Mouse (Mus musculus) liver, postnatal 0 days (tissue): ENCODE results near the gene Srp54b. TPM values are rescaled to one million over a fixed set of nuclear protein-coding genes. Genes with fewer than 3 reads are reported as not detected.
"Not testable (repeated sequence)": the region's sequence is repeated elsewhere in the genome, so short reads cannot be mapped to it uniquely, and the experiment has no call there.

Source experiments
- ATAC-seq: fragments of 200-750 bp; cut with Nextera tagmentation; 2 replicates; pipeline ENCODE4 v1.8.0; 2017; ENCODE audit warnings: mild to moderate bottlenecking, moderate library complexity
- DNase-seq: peaks from one replicate; pipeline ENCODE4 v3.0.0-alpha.2; 2016
- H3K27ac ChIP-seq: fragments of 300-500 bp; sonication (generic); 2 replicates; pipeline ENCODE4 v1.5.1; 2014; ENCODE audit warnings: antibody characterized with exemption, moderate library complexity, mild to moderate bottlenecking, low read depth
- H3K27me3 ChIP-seq: fragments of 300-500 bp; sonication (generic); 2 replicates; pipeline ENCODE4 v1.6.1; 2014; ENCODE audit warnings: low read length, control low read depth, mixed read lengths; ENCODE audit not compliant: insufficient read depth
- H3K36me3 ChIP-seq: fragments of 300-500 bp; sonication (generic); replicated peaks from 2 replicates; pipeline ENCODE4 v1.6.1; 2014; ENCODE audit warnings: mild to moderate bottlenecking, control low read depth, low read length, moderate library complexity, mixed read lengths; ENCODE audit not compliant: insufficient read depth
- H3K4me1 ChIP-seq: fragments of 300-500 bp; sonication (generic); 2 replicates; pipeline ENCODE4 v1.6.1; 2014; ENCODE audit warnings: antibody characterized with exemption, mild to moderate bottlenecking, control low read depth; ENCODE audit not compliant: insufficient read depth
- H3K4me2 ChIP-seq: fragments of 300-500 bp; sonication (generic); 2 replicates; pipeline ENCODE4 v1.6.1; 2014; ENCODE audit warnings: low read depth, mild to moderate bottlenecking, low read length, moderate library complexity, mixed read lengths
- H3K4me3 ChIP-seq: fragments of 300-500 bp; sonication (generic); 2 replicates; pipeline ENCODE4 v1.5.1; 2014; ENCODE audit warnings: low read depth, low read length
- H3K9ac ChIP-seq: fragments of 300-500 bp; sonication (generic); replicated peaks from 2 replicates; pipeline ENCODE4 v1.6.1; 2014; ENCODE audit warnings: mild to moderate bottlenecking, moderate library complexity
- H3K9me3 ChIP-seq: fragments of 300-500 bp; sonication (generic); 2 replicates; pipeline ENCODE4 v1.6.1; 2016; ENCODE audit warnings: mild to moderate bottlenecking, control low read depth, low read length, mixed read lengths
- WGBS: fragments of 180-500 bp; shearing (Covaris S2); extraction: QIAGEN DNeasy Blood & Tissue Kit; methylation state at CpG from one replicate; pipeline ENCODE4 v1.1.7; 2014; ENCODE audit not compliant: insufficient replicate concordance; 5-methylcytosine and 5-hydroxymethylcytosine counted together
- polyA plus RNA-seq: library from polyadenylated mRNA; unstranded; fragments of >200 nt; fragmentation: Nextera tagmentation; extraction: Ambion mirVana; gene quantifications from 2 replicates; pipeline ENCODE4 v1.2.1, GENCODE M21; 2015

The Srp54b gene
- polyA plus RNA-seq, 1 experiment from 2014 or later = 22.5 TPM

DNA sequence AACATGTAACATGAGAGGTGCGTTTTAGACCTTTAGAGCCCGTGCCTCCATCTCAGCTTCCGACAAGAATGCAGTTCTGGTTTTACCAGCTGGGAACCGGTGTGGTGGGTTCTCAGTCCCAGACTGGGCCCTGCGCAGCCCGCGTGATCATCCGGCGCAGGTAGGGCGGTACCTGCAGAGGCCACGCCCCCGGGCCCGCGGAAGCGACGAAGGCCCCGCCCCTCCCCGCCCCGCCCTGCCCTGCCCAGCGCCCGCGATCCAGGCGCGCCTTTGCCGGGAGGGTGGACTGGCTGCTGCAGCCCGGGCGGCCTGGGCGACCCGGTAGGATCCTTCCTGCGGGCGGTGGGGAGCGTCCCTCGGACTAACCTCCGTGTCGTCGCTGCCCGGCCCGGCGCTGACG lies 44.4 kb downstream of the Srp54b start, which contains the start of gene 1700047I17Rik2:
TSS of gene 1700047I17Rik2 (plus strand) at position 287 of the 400 bp plus-strand sequence.
- not testable (repeated sequence) for H3K27ac ChIP-seq, H3K4me3 ChIP-seq, H3K4me1 ChIP-seq, H3K9ac ChIP-seq, DNase-seq, H3K4me2 ChIP-seq, H3K27me3 ChIP-seq, H3K9me3 ChIP-seq, H3K36me3 ChIP-seq
- WGBS = no CpG with 5 or more reads among the region's 40 CpGs
- ATAC-seq = peak; percentile 99

GRCm38 (mm10) chr12:55199799-55200198 lies 44.9 kb downstream of the Srp54b start:
- WGBS = no CpG with 5 or more reads among the region's 18 CpGs

DNA sequence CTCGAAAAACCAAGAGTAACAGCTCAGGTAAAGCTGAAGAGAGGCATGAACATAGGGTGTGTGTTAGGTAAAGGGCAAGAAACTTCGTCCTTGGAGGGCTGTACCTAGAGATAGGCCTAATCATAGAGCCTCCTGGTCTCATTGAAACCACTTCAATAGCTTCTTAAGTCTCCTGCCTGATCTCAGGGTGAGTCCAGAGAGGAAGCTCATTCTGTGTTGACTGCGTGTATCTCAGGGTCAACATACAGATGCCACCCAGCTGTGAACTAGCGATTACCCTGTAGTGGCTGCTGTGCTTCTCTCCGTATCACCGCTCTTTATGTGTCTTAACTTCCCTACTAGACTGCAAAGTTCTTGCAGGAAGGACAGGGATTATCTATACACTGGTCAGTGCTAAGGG lies 58.0 kb downstream of the Srp54b start:
- not testable (repeated sequence) for ATAC-seq, H3K27ac ChIP-seq, H3K9me3 ChIP-seq, H3K4me3 ChIP-seq, H3K9ac ChIP-seq, DNase-seq, H3K4me2 ChIP-seq, H3K36me3 ChIP-seq, H3K4me1 ChIP-seq, H3K27me3 ChIP-seq
- WGBS = no CpG with 5 or more reads among the region's 6 CpGs

More at GRCm38 (mm10) chr12:55199799-55200198, 44.9 kb downstream of the Srp54b start:
- not testable (repeated sequence) for H3K9me3 ChIP-seq, H3K27me3 ChIP-seq, DNase-seq, H3K9ac ChIP-seq, H3K36me3 ChIP-seq, H3K4me2 ChIP-seq, H3K4me1 ChIP-seq, H3K27ac ChIP-seq, H3K4me3 ChIP-seq
- ATAC-seq = peak; percentile 79

GRCm38 (mm10) chr12:55229626-55230519 lies 75.0 kb downstream of the Srp54b start, which contains the start of gene Srp54c:
Gene Srp54c (plus strand): TSS chr12:55230168.
- peak; percentile 96 for ATAC-seq
- not testable (repeated sequence) for H3K4me1 ChIP-seq, H3K27me3 ChIP-seq, H3K9me3 ChIP-seq, DNase-seq, H3K36me3 ChIP-seq, H3K9ac ChIP-seq, H3K4me2 ChIP-seq
- Histone ChIP-seq H3K4me3 (peak within 1 kb of the TSS; percentile 47), H3K27ac (peak within 1 kb of the TSS; percentile 67; the same call in 1 of the 2 replicates)
- no CpG with 5 or more reads among the region's 57 CpGs for WGBS

GRCm38 (mm10) chr12:55230520-55230861 lies 75.6 kb downstream of the Srp54b start:
- not testable (repeated sequence) for H3K9ac ChIP-seq, DNase-seq, H3K27me3 ChIP-seq, H3K9me3 ChIP-seq, H3K4me1 ChIP-seq, H3K36me3 ChIP-seq, H3K4me2 ChIP-seq
- WGBS = under 1% methylated on average over 10 of the region's 25 CpGs
- Histone ChIP-seq H3K4me3 (peak overlapping the region; percentile 47), H3K27ac (peak overlapping the region; percentile 67; the same call in 1 of the 2 replicates)
- ATAC-seq = peak; percentile 29

Other genes with a start within 250 kb of the Srp54b start
- gene Gm20403, start 168.6 kb upstream of the Srp54b start, polyA plus RNA-seq = 0.36 and 0.54 TPM in 2 replicates
- gene Baz1a, start 140.8 kb upstream of the Srp54b start, polyA plus RNA-seq = 16.9 and 18.5 TPM in 2 replicates
- gene 2700097O09Rik, start 75.0 kb upstream of the Srp54b start, polyA plus RNA-seq = 13.2 and 14.0 TPM in 2 replicates
- gene Srp54a, start 74.8 kb upstream of the Srp54b start, polyA plus RNA-seq = 67.0 and 69.3 TPM in 2 replicates
- gene Fam177a, start 30.6 kb upstream of the Srp54b start, polyA plus RNA-seq = 6.8 and 7.5 TPM in 2 replicates
- gene 1700047I17Rik2, start 44.5 kb downstream of the Srp54b start, polyA plus RNA-seq = not detected in 2 replicates
- 30.3 and 30.4 TPM in 2 replicates for gene Srp54c, start 75.1 kb downstream of the Srp54b start, polyA plus RNA-seq
- gene 1110008L16Rik, start 144.5 kb downstream of the Srp54b start, polyA plus RNA-seq = 5.5 and 5.9 TPM in 2 replicates
- 4.3 TPM in 2 replicates for gene Ppp2r3c, start 147.9 kb downstream of the Srp54b start, polyA plus RNA-seq
- gene Psma6, start 229.1 kb downstream of the Srp54b start, polyA plus RNA-seq = 177 and 184 TPM in 2 replicates